ENCODE assay signal across 8 mouse cellular contexts in the genomic region with DNA sequence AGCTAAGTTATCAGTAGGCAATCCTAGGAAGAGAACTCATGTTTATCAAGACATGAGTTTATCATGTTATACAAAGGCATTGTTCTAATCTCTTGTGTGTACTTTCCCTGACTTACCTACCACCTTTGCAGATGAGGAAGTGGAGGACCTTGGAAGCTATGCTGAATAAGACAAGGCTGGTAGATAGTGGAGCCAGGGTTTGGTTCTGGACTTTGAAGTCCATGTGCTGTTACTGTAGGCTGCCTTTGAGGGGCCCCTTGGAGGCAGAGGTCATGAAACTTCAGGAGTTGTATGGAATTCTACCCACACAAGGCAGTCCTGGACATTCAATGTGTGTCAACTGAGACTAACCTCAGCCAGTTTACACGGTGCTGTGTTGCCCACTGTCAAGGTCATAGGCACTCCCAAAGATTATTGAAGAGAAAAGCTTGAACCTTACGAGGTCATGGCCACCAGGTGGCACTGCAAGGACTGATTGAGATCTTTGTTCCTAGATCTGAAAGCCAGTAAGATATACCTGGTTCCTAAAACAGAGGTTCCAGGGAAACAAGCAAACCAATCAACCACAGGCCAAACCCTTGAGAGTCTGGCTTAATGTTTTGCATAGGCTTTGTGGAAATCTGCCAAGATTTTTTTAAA.
A peak's percentile ranks its signal among the peaks of the same experiment; 100 is the strongest.
DNase-seq lines count a peak whose midpoint lies in the region; ATAC-seq and TF ChIP-seq lines count a peak whose summit lies in the region.

No protein-coding gene starts in this region.

- peak; percentile 66 to 91 for TF ChIP-seq CTCF in CH12.LX (conservative IDR thresholded peaks at IDR 0.05 in 1 of 2, IDR thresholded peaks at IDR 0.05 in 1 of 2; ENCODE audit: low read depth in 2 of 2, low read length in 2 of 2)
- peak; percentile 71 for TF ChIP-seq CTCF in forebrain, postnatal 0 days (IDR thresholded peaks at IDR 0.05; ENCODE audit: low read depth)
- peak; percentile 53; the same call in 1 of the 2 replicates for TF ChIP-seq CTCF in small intestine, adult 2 months (IDR thresholded peaks at IDR 0.05; ENCODE audit: extremely low read depth, insufficient read length, insufficient replicate concordance, low read depth, low read length)

- WGBS in forebrain, embryonic 10.5 days = 24% methylated on average over 2 of the region's 2 CpGs
- 16% methylated on average over 2 of the region's 2 CpGs for WGBS in forebrain, embryonic 16.5 days
- WGBS in forebrain, postnatal 0 days = 13% methylated on average over 2 of the region's 2 CpGs
- WGBS in liver, embryonic 16.5 days (ENCODE audit: insufficient replicate concordance) = 8% methylated on average over 2 of the region's 2 CpGs
- 5% methylated on average over 2 of the region's 2 CpGs for WGBS in small intestine, adult 2 months

- DNase-seq in forebrain, embryonic 10.5 days (ENCODE audit: extremely low spot score, low spot score) = peak; percentile 68
- peak; percentile 93 for DNase-seq in CH12.LX (ENCODE audit: extremely low read depth)
- peak; percentile 70 for DNase-seq in c-Kit-positive CD71-positive TER-119-negative erythroid progenitor cells, embryonic 14.5 days (ENCODE audit: low read depth)
- DNase-seq in forebrain, postnatal 0 days = peak; percentile 69
- peak; percentile 68 to 85 for DNase-seq in kidney, adult 8-10 months

- no peaks in the 10 kb centered on the region for H3K36me3 ChIP-seq in forebrain, embryonic 10.5 days (replicated peaks)
- no peaks in the 10 kb centered on the region for H3K36me3 ChIP-seq in forebrain, embryonic 16.5 days (ENCODE audit: control insufficient read depth, insufficient read depth)
- H3K36me3 ChIP-seq in CH12.LX (replicated peaks in 1 of 2; ENCODE audit: control insufficient read depth in 1 of 2, insufficient read depth in 1 of 2, low read length in 1 of 2) = no peaks in the 10 kb centered on the region
- H3K36me3 ChIP-seq in forebrain, postnatal 0 days (ENCODE audit: insufficient read depth) = no peaks in the 10 kb centered on the region
- no peaks in the 10 kb centered on the region for H3K36me3 ChIP-seq in liver, embryonic 16.5 days (ENCODE audit: control insufficient read depth, insufficient read depth)
- H3K36me3 ChIP-seq in small intestine, adult 2 months (ENCODE audit: control insufficient read depth, insufficient read depth, low read length) = no peaks in the 10 kb centered on the region

- dilution Hi-C loops in CH12.LX (cut with MboI; ENCODE audit: extremely low pct_ligation_motif_present, extremely low pct_unique_long_range_greater_than_20kb, low sequenced_read_pairs) = no loop called here

- peak; percentile 96 for TF ChIP-seq RAD21 in CH12.LX (IDR thresholded peaks at IDR 0.05; ENCODE audit: low read depth, low read length)

- no peaks in the 10 kb centered on the region for H3K9me3 ChIP-seq in forebrain, embryonic 10.5 days
- no peaks in the 10 kb centered on the region for H3K9me3 ChIP-seq in forebrain, embryonic 16.5 days (ENCODE audit: control insufficient read depth, low read length)
- no peaks in the 10 kb centered on the region for H3K9me3 ChIP-seq in CH12.LX (replicated peaks; ENCODE audit: low read length)
- H3K9me3 ChIP-seq in forebrain, postnatal 0 days (ENCODE audit: low read length) = no peaks in the 10 kb centered on the region
- no peaks in the 10 kb centered on the region for H3K9me3 ChIP-seq in liver, embryonic 16.5 days (replicated peaks; ENCODE audit: control insufficient read depth, low read length)

- H3K79me2 ChIP-seq in CH12.LX (replicated peaks; ENCODE audit: control insufficient read depth, extremely low read depth, insufficient read depth, poor library complexity, severe bottlenecking) = no peaks in the 10 kb centered on the region

- no peak overlapping the region for H3K4me2 ChIP-seq in forebrain, embryonic 16.5 days (ENCODE audit: low read length)
- no peak overlapping the region for H3K4me2 ChIP-seq in CH12.LX (ENCODE audit: insufficient read depth, low read depth, poor library complexity, severe bottlenecking)
- no peak overlapping the region for H3K4me2 ChIP-seq in forebrain, postnatal 0 days (ENCODE audit: low read depth)
- no peak overlapping the region for H3K4me2 ChIP-seq in liver, embryonic 16.5 days (ENCODE audit: low read depth, low read length)

- ATAC-seq in forebrain, embryonic 16.5 days = no peak
- ATAC-seq in forebrain, postnatal 0 days = peak; percentile 25; the same call in 1 of the 2 replicates
- ATAC-seq in liver, embryonic 16.5 days (ENCODE audit: low read depth) = peak; percentile 37; the same call in 1 of the 2 replicates

- H3K4me3 ChIP-seq in forebrain, embryonic 10.5 days = no peak overlapping the region
- no peak overlapping the region for H3K4me3 ChIP-seq in forebrain, embryonic 16.5 days (replicated peaks; ENCODE audit: low read length)
- no peak overlapping the region for H3K4me3 ChIP-seq in CH12.LX (replicated peaks in 1 of 3; ENCODE audit: low read depth in 2 of 3, low read length in 2 of 3, poor library complexity in 1 of 3)
- no peak overlapping the region for H3K4me3 ChIP-seq in forebrain, postnatal 0 days (ENCODE audit: low read depth, low read length)
- no peak overlapping the region for H3K4me3 ChIP-seq in liver, embryonic 16.5 days (ENCODE audit: low read depth, low read length)
- no peak overlapping the region for H3K4me3 ChIP-seq in small intestine, adult 2 months (ENCODE audit: low read depth, low read length)

- in situ Hi-C loops in CH12.LX (cut with MboI; ENCODE audit: low pct_ligation_motif_present, low pct_unique_long_range_greater_than_20kb, low sequenced_read_pairs) = loop anchor here (10.0 to 25.0 kb wide), 3 partner anchors 129 to 329 kb away; partner anchors contain the start of gene Dapk2

- no peak overlapping the region; the same call in 1 of the 2 replicates for H3K27ac ChIP-seq in forebrain, embryonic 10.5 days
- H3K27ac ChIP-seq in forebrain, embryonic 16.5 days (ENCODE audit: low read length) = no peak overlapping the region
- H3K27ac ChIP-seq in CH12.LX (ENCODE audit: insufficient read depth, low read depth) = peak overlapping the region; percentile 9; the same call in 1 of the 2 replicates
- H3K27ac ChIP-seq in forebrain, postnatal 0 days (ENCODE audit: low read depth, low read length) = no peak overlapping the region
- no peak overlapping the region for H3K27ac ChIP-seq in liver, embryonic 16.5 days (ENCODE audit: low read length)
- H3K27ac ChIP-seq in small intestine, adult 2 months (ENCODE audit: insufficient read depth, low read depth, low read length) = peak overlapping the region; percentile 72

- H3K9ac ChIP-seq in forebrain, embryonic 16.5 days (replicated peaks; ENCODE audit: low read depth, low read length) = no peak overlapping the region
- no peak overlapping the region for H3K9ac ChIP-seq in CH12.LX (ENCODE audit: insufficient read depth, low read depth)
- H3K9ac ChIP-seq in forebrain, postnatal 0 days = no peak overlapping the region
- H3K9ac ChIP-seq in liver, embryonic 16.5 days (ENCODE audit: low read depth, low read length) = no peak overlapping the region

- TF ChIP-seq EP300 in CH12.LX (IDR thresholded peaks at IDR 0.05; ENCODE audit: low read length) = peak; percentile 46; the same call in 1 of the 2 replicates

- TF ChIP-seq POLR2A in CH12.LX (IDR thresholded peaks at IDR 0.05; ENCODE audit: low read depth, low read length) = no peak
- TF ChIP-seq POLR2A in small intestine, adult 2 months (IDR thresholded peaks at IDR 0.05; ENCODE audit: low read depth, low read length) = no peak

- H3K27me3 ChIP-seq in forebrain, embryonic 10.5 days (ENCODE audit: poor library complexity, severe bottlenecking) = no peaks in the 10 kb centered on the region
- H3K27me3 ChIP-seq in forebrain, embryonic 16.5 days (replicated peaks; ENCODE audit: control insufficient read depth, insufficient read depth, low read length) = no peaks in the 10 kb centered on the region
- H3K27me3 ChIP-seq in CH12.LX (replicated peaks) = no peaks in the 10 kb centered on the region
- H3K27me3 ChIP-seq in forebrain, postnatal 0 days (ENCODE audit: insufficient read depth, low read length) = no peaks in the 10 kb centered on the region
- no peaks in the 10 kb centered on the region for H3K27me3 ChIP-seq in liver, embryonic 16.5 days (ENCODE audit: control insufficient read depth, insufficient read depth, low read depth, low read length)
- H3K27me3 ChIP-seq in small intestine, adult 2 months (ENCODE audit: control insufficient read depth, insufficient read depth, low read length) = no peaks in the 10 kb centered on the region

- no peaks in the 10 kb centered on the region for H3K4me1 ChIP-seq in forebrain, embryonic 10.5 days
- H3K4me1 ChIP-seq in forebrain, embryonic 16.5 days (replicated peaks; ENCODE audit: control insufficient read depth, insufficient read depth, low read length) = 0 out of 2 replicates have a peak, but pooled peaks cover 2% of the 10 kb centered on the region
- H3K4me1 ChIP-seq in CH12.LX (ENCODE audit: control insufficient read depth in 1 of 2, insufficient read depth in 2 of 2) = peaks cover 34 to 76% of the 10 kb centered on the region in 2 experiments
- H3K4me1 ChIP-seq in forebrain, postnatal 0 days (ENCODE audit: insufficient read depth) = no peaks in the 10 kb centered on the region
- H3K4me1 ChIP-seq in liver, embryonic 16.5 days (ENCODE audit: control insufficient read depth, low read depth, low read length) = peaks cover 4% of the 10 kb centered on the region; the same call in 1 of the 2 replicates
- peaks cover 21% of the 10 kb centered on the region for H3K4me1 ChIP-seq in small intestine, adult 2 months (ENCODE audit: control insufficient read depth, insufficient read depth, insufficient read length, low read length)

TF ChIP-seq in CH12.LX, 34 proteins besides CTCF, POLR2A, EP300 and RAD21 (continues in another document):
- TF ChIP-seq MAX (IDR thresholded peaks at IDR 0.05; ENCODE audit: low read length) (no peak), NELFE (IDR thresholded peaks at IDR 0.05; ENCODE audit: low read depth, low read length) (no peak), ETS1 (conservative IDR thresholded peaks at IDR 0.05; ENCODE audit: low read depth, low read length) (no peak; the same call in 1 of the 2 replicates), BHLHE40 (IDR thresholded peaks at IDR 0.05; ENCODE audit: low read depth, low read length) (no peak), MYC (IDR thresholded peaks at IDR 0.05; ENCODE audit: low read depth, low read length) (0 out of 2 replicates have a peak, but pooled peaks have one; percentile 27), JUN (IDR thresholded peaks at IDR 0.05; ENCODE audit: insufficient read depth, low read depth, low read length) (no peak), ZC3H11A (IDR thresholded peaks at IDR 0.05; ENCODE audit: low read depth, low read length) (peak; percentile 64; the same call in 1 of the 2 replicates), MEF2A (IDR thresholded peaks at IDR 0.05; ENCODE audit: borderline replicate concordance, low read depth, low read length) (peak; percentile 53), USF2 (conservative IDR thresholded peaks at IDR 0.05; ENCODE audit: low read depth, low read length) (no peak), MAFK (IDR thresholded peaks at IDR 0.05; ENCODE audit: insufficient replicate concordance, low read length) (no peak), MAZ (IDR thresholded peaks at IDR 0.05; ENCODE audit: low read depth, low read length) (no peak), SMC3 (IDR thresholded peaks at IDR 0.05; ENCODE audit: low read depth, low read length) (peak; percentile 94), ELF1 (IDR thresholded peaks at IDR 0.05; ENCODE audit: low read depth, low read length) (no peak)

Comparison
In these comparisons a context has a peak if more than half of its experiments do, and no peak if none do; other contexts are left out.
1. H3K27ac ChIP-seq: peak in CH12.LX (single experiment) and small intestine, adult 2 months (single experiment); none in forebrain, embryonic 10.5 days (single experiment), forebrain, embryonic 16.5 days (single experiment), forebrain, postnatal 0 days (single experiment) and liver, embryonic 16.5 days (single experiment).
2. Peak in every context shown above with its lines, with median percentiles within 50 percentile points of each other: DNase-seq and CTCF ChIP-seq.